In the genomic region with DNA sequence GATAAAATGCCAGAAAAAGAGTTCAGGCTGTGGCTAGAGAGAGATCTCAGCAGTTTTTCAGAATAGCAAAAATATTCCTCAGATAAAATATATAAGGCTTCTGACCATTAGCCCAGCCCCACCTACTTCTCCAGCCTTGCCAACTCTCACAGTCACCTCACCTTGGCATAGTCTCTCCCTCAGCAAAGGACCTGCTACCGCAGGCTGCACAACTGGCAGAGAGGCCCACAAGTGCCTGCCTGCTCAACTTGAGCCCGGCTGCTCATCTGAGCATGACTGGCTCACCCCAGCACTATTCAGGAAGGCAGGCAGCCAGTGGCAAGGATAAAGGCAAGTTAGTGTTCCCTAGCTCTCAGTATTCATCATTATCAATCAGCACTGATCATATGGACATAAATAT, we compare ENCODE assay signal across 22 mouse cellular contexts. TPM values are rescaled to one million over a fixed set of nuclear protein-coding genes. Genes with fewer than 3 reads are reported as not detected.
A peak's percentile ranks its signal among the peaks of the same experiment; 100 is the strongest.
DNase-seq lines count a peak whose midpoint lies in the region; ATAC-seq and TF ChIP-seq lines count a peak whose summit lies in the region.
"Had no signal": no experiment of that assay in that cellular context is flagged by ENCODE, and none has a peak within 500 bp of the region (broad histone marks: within the 10 kb centered on the region; RNA-seq: fewer than 3 reads in every experiment).

No protein-coding gene starts in this region.

- no peaks in the 10 kb centered on the region for H3K9me3 ChIP-seq in kidney, embryonic 14.5 days (ENCODE audit: control insufficient read depth, low read length)
- H3K9me3 ChIP-seq in lung, postnatal 0 days (ENCODE audit: low read length): no peaks in the 10 kb centered on the region
- H3K9me3 ChIP-seq: forebrain, embryonic 10.5 days; hindbrain, embryonic 13.5 days; limb, embryonic 13.5 days; liver, embryonic 15.5 days; midbrain, embryonic 13.5 days had no signal

- H3K27ac ChIP-seq in kidney, embryonic 14.5 days (ENCODE audit: low read depth, low read length): no peak overlapping the region
- H3K27ac ChIP-seq in lung, postnatal 0 days (ENCODE audit: low read length): no peak overlapping the region; the same call in 1 of the 2 replicates
- peak overlapping the region; percentile 23; the same call in 1 of the 2 replicates for H3K27ac ChIP-seq in small intestine, adult 2 months (ENCODE audit: insufficient read depth, low read depth, low read length)
- H3K27ac ChIP-seq: forebrain, embryonic 10.5 days; heart, adult 2 months; hindbrain, embryonic 13.5 days; limb, embryonic 13.5 days; liver, embryonic 15.5 days; macrophage; midbrain, embryonic 13.5 days; stomach, postnatal 0 days had no signal

- H3K4me2 ChIP-seq in kidney, embryonic 14.5 days (replicated peaks; ENCODE audit: low read depth, low read length): no peak overlapping the region
- H3K4me2 ChIP-seq in lung, postnatal 0 days (replicated peaks; ENCODE audit: low read depth, low read length): no peak overlapping the region
- H3K4me2 ChIP-seq: hindbrain, embryonic 13.5 days; limb, embryonic 13.5 days; liver, embryonic 15.5 days; midbrain, embryonic 13.5 days had no signal

- no peaks in the 10 kb centered on the region for H3K36me3 ChIP-seq in kidney, embryonic 14.5 days (ENCODE audit: control insufficient read depth, insufficient read depth, low read length)
- no peaks in the 10 kb centered on the region for H3K36me3 ChIP-seq in lung, postnatal 0 days (ENCODE audit: insufficient read depth, low read length)
- no peaks in the 10 kb centered on the region for H3K36me3 ChIP-seq in small intestine, adult 2 months (ENCODE audit: control insufficient read depth, insufficient read depth, low read length)
- H3K36me3 ChIP-seq: forebrain, embryonic 10.5 days; liver, embryonic 15.5 days; midbrain, embryonic 13.5 days had no signal

- DNase-seq in heart, adult 11 months: peak; percentile 91
- no peak for DNase-seq in heart, postnatal 36 days
- peak; percentile 58 for DNase-seq in kidney, adult 11 months
- no peak for DNase-seq in lung, postnatal 0 days (ENCODE audit: low spot score)
- no peak for DNase-seq in lung, adult 2 months
- no peak for DNase-seq in thymus, adult 18-20 months
- DNase-seq: adrenal gland, postnatal 10 days; cerebellum, adult 18-20 months; cerebellum, postnatal 14 days; forebrain, postnatal 0 days; gastrocnemius, postnatal 14 days had no signal

- ATAC-seq in kidney, embryonic 14.5 days (ENCODE audit: low FRiP score, low TSS enrichment): no peak
- ATAC-seq in lung, postnatal 0 days: peak; percentile 30; the same call in 1 of the 2 replicates
- ATAC-seq: activated CD4-positive, CD25-positive, alpha-beta regulatory T cell, adult 4 months; forebrain, postnatal 0 days; midbrain, embryonic 13.5 days had no signal

- H3K4me3 ChIP-seq in kidney, embryonic 14.5 days (ENCODE audit: low read length): no peak overlapping the region
- H3K4me3 ChIP-seq in lung, postnatal 0 days (ENCODE audit: low read depth, low read length): no peak overlapping the region
- no peak overlapping the region for H3K4me3 ChIP-seq in lung, adult 2 months (replicated peaks; ENCODE audit: extremely low read depth, low read depth, low read length)
- no peak overlapping the region for H3K4me3 ChIP-seq in small intestine, adult 2 months (ENCODE audit: low read depth, low read length)
- H3K4me3 ChIP-seq: forebrain, embryonic 10.5 days; heart, adult 2 months; hindbrain, embryonic 13.5 days; limb, embryonic 13.5 days; liver, embryonic 15.5 days; midbrain, embryonic 13.5 days had no signal

- TF ChIP-seq EP300 in lung, postnatal 0 days (IDR thresholded peaks at IDR 0.05): no peak

- no peaks in the 10 kb centered on the region for H3K27me3 ChIP-seq in kidney, embryonic 14.5 days (ENCODE audit: control insufficient read depth, insufficient read depth, low read length)
- H3K27me3 ChIP-seq in lung, postnatal 0 days (replicated peaks; ENCODE audit: insufficient read depth, low read length): no peaks in the 10 kb centered on the region
- H3K27me3 ChIP-seq in small intestine, adult 2 months (ENCODE audit: control insufficient read depth, insufficient read depth, low read length): no peaks in the 10 kb centered on the region
- H3K27me3 ChIP-seq: hindbrain, embryonic 13.5 days; limb, embryonic 13.5 days; liver, embryonic 15.5 days; midbrain, embryonic 13.5 days had no signal

- 78% methylated on average over 2 of the region's 2 CpGs for WGBS in kidney, embryonic 14.5 days
- WGBS in lung, postnatal 0 days: 68% methylated on average over 2 of the region's 2 CpGs
- WGBS in lung, adult 2 months: 65% methylated on average over 2 of the region's 2 CpGs
- WGBS in small intestine, adult 2 months: 20% methylated on average over 2 of the region's 2 CpGs

- no peak overlapping the region for H3K9ac ChIP-seq in kidney, embryonic 14.5 days (ENCODE audit: low read depth, low read length)
- H3K9ac ChIP-seq in lung, postnatal 0 days (replicated peaks; ENCODE audit: low read depth): no peak overlapping the region
- H3K9ac ChIP-seq: forebrain, postnatal 0 days; hindbrain, embryonic 13.5 days; limb, embryonic 13.5 days; liver, embryonic 15.5 days; midbrain, embryonic 13.5 days had no signal

- TF ChIP-seq POLR2A in lung, adult 2 months (IDR thresholded peaks at IDR 0.05; ENCODE audit: borderline replicate concordance, extremely low read depth, low read depth, low read length): no peak
- no peak for TF ChIP-seq POLR2A in small intestine, adult 2 months (IDR thresholded peaks at IDR 0.05; ENCODE audit: low read depth, low read length)

- TF ChIP-seq CTCF in lung, postnatal 0 days (IDR thresholded peaks at IDR 0.05): no peak
- no peak for TF ChIP-seq CTCF in lung, adult 2 months (IDR thresholded peaks at IDR 0.05; ENCODE audit: insufficient read depth, low read length)
- no peak for TF ChIP-seq CTCF in small intestine, adult 2 months (IDR thresholded peaks at IDR 0.05; ENCODE audit: extremely low read depth, insufficient read length, insufficient replicate concordance, low read depth, low read length)

- H3K4me1 ChIP-seq in kidney, embryonic 14.5 days (ENCODE audit: control insufficient read depth, insufficient read depth, low read length): no peaks in the 10 kb centered on the region
- peaks cover 5% of the 10 kb centered on the region; the same call in 1 of the 2 replicates for H3K4me1 ChIP-seq in lung, postnatal 0 days (ENCODE audit: insufficient read depth, low read depth, low read length)
- peaks cover 5% of the 10 kb centered on the region; the same call in 1 of the 2 replicates for H3K4me1 ChIP-seq in lung, adult 2 months (ENCODE audit: control insufficient read depth, insufficient read depth, low read length)
- H3K4me1 ChIP-seq in small intestine, adult 2 months (ENCODE audit: control insufficient read depth, insufficient read depth, insufficient read length, low read length): peaks cover 19% of the 10 kb centered on the region
- H3K4me1 ChIP-seq: forebrain, embryonic 10.5 days had no signal

- intact Hi-C loops in heart, postnatal 36 days (cut with DNase I): no loop called here

RNA-seq across cellular contexts. Expression of gene Scamp1, which starts 30.5 kb away (rescaled TPM):
- 10 to 100 TPM; 29.7 to 36.6 TPM for total RNA-seq in heart, postnatal 36 days (2021)
- 17.7 and 34.4 TPM in 2 replicates for polyA plus RNA-seq in kidney, embryonic 14.5 days (2014; fragmentation: Nextera tagmentation; extraction: Ambion mirVana)
- polyA plus RNA-seq in lung, postnatal 0 days (2015; fragmentation: Nextera tagmentation; extraction: Ambion mirVana): 26.9 and 32.9 TPM in 2 replicates
- 19.9 and 29.2 TPM in 2 replicates for polyA plus RNA-seq in lung, adult 2 months (2012; rRNA removed)
- polyA plus RNA-seq in small intestine, adult 2 months (2012; rRNA removed): 5.7 and 7.9 TPM in 2 replicates

Comparison
In these comparisons a context has a peak if more than half of its experiments do, and no peak if none do; other contexts are left out.
1. DNase-seq: peak in heart, adult 11 months (single experiment) and kidney, adult 11 months (single experiment); none in heart, postnatal 36 days (0 of 2), lung, postnatal 0 days (single experiment), lung, adult 2 months (single experiment) and thymus, adult 18-20 months (0 of 2).